Mouse (Mus musculus) cerebellum, adult 11 months (tissue): Measurements from ENCODE around the gene Osbp.

Source experiments
- DNase-seq: peaks from one replicate; pipeline ENCODE4 v3.0.0; 2022

Osbp gene

GRCm38 (mm10) chr19:12011560-12012556, 46.1 kb downstream of the Osbp start:
- peak; percentile 84 for DNase-seq

GRCm38 (mm10) chr19:12012615-12013014, 46.9 kb downstream of the Osbp start:
- no peak for DNase-seq

- peak; percentile 39 for DNase-seq
Observed at GRCm38 (mm10) chr19:12013228-12013627, 47.5 kb downstream of the Osbp start.

- no peak for DNase-seq
Observed at GRCm38 (mm10) chr19:12015708-12016107, 50.0 kb downstream of the Osbp start.

DNA sequence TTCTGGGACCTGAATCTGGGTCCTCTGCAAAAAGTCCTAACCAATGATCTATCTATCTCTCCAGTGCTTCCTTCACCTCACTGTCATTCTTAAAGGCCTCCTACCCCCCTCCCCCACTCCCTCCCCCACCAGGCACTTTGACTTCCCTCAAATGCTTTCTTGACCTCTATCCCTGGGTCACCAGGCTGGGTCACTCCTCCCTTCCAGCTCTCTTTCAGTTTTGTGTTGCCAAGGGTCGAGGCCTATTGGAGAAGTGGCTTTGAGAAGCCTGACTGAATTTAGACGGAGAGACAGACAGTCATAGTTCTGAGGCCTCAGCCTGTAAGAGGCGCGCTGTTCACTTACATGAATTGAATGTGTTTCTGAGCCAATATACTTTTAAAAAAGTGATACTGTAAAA, 50.5 kb downstream of the Osbp start:
- no peak for DNase-seq

- DNase-seq = no peak
Observed at GRCm38 (mm10) chr19:12024149-12024548, 58.4 kb downstream of the Osbp start.

DNA sequence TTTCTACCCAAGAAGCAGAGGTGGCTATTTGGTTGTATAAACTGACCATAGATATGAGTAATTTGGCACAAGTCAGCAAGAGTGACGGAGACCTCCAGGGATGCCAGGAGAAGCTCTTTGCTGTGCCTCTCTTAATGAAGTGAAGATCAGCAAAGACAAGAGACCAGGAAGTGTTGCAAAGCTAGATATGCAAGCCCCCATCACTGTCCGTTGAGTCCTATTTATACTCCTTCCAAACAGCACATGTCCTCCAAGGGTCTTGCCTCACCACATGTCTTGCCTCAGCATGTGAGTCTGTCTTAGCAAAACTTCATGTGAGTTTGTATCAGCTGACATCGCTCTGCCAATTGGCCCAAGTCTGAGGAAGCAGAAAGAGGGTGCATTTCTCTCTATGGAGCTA, 59.6 kb downstream of the Osbp start:
- no peak for DNase-seq

DNA sequence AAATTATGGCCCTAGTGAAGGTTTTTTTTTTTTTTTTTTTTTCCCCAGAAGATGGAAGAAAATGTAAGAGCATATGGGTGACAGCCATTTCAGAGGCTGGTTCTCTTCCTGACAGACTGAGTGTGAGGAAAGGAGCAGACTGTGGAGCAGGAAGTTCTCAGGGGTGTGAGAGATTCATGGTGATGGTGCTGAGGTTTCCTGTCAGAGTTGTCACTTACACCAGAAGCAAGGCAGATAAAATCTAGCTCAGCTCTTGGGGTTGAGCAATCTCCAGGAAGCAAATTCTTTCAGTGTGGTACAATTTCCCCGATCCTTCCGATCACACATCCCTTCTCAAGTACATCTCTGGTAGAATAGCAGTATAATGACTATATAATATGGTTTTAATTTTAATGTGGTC, 60.9 kb downstream of the Osbp start:
- DNase-seq = no peak

- DNase-seq = no peak
Observed at GRCm38 (mm10) chr19:12037727-12038126, 72.0 kb downstream of the Osbp start.

DNA sequence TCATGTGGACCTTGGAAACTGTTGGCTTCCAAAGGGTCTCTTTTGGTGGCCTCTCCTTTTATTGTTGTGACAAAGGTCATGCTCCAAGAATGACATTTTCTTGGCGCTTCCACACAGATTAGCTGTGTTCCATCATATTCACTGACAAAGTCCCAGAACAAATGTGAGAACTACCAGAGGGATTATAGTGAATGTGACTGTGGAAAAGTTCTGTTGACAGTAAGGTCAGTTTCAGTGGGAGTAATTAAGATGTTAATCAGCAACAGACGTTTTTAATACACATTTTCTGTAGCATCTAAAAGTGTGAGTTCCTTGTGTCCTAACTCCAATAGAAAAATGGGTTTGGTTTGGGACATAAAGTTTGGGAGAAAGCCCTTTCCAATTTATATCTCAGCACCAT, 75.5 kb downstream of the Osbp start, which contains the start of gene Olfr1423:
Gene Olfr1423 (minus strand): TSS at position 101 of the 400 bp plus-strand sequence.
- DNase-seq = no peak

DNA sequence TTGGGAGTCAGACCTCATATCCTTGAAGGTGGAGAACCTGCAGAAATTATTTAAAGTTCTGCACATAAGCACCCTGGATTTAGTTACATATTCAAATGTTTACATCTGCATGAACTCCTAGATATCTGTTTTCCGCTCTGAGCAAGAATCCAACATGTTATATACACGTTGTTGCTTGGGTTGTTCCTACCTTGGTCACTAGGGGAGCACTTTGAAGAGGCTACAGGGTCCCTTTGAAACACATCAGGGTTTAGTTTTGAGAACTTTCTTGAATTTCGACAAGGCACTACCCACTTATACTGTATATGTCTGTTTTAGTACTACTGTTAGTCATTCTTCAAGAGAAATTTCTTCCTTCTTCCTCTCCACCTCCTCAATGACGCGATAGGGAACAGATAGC, 77.4 kb downstream of the Osbp start:
- DNase-seq = no peak
